Mouse (Mus musculus) kidney, postnatal 36 days (tissue): Measurements from ENCODE around the gene Sec14l4.
"Not testable (repeated sequence)": the region's sequence is repeated elsewhere in the genome, so short reads cannot be mapped to it uniquely, and the experiment has no call there.

Source experiments
- DNase-seq, 2 experiments: peaks; one replicate each; pipeline ENCODE4 v3.0.0; 2021 to 2022; ENCODE audit warnings: mixed read lengths in 2 of 2

Sec14l4 gene

GRCm38 (mm10) chr11:4031126-4031941, at the start of gene Sec14l4:
TSS of gene Sec14l4 (plus strand) at chr11:4031462.
- DNase-seq: no peak

- DNase-seq: no peak
Measured at GRCm38 (mm10) chr11:3981536-3981935, 49.7 kb upstream of the Sec14l4 start.

GRCm38 (mm10) chr11:3982275-3983209, 48.7 kb upstream of the Sec14l4 start:
- peak; percentile 59 to 66 for DNase-seq

GRCm38 (mm10) chr11:3983291-3983862, 47.9 kb upstream of the Sec14l4 start, which contains the start of gene Gal3st1:
TSS of gene Gal3st1 (plus strand) at chr11:3983636.
- DNase-seq: peak; percentile 73 to 80

GRCm38 (mm10) chr11:3983863-3984745, 47.2 kb upstream of the Sec14l4 start:
- DNase-seq: peak; percentile 76 to 86

- DNase-seq: peak; percentile 51 to 69
Measured at GRCm38 (mm10) chr11:3989748-3990147, 41.5 kb upstream of the Sec14l4 start.

GRCm38 (mm10) chr11:3993132-3993531, 38.1 kb upstream of the Sec14l4 start:
- DNase-seq: peak in 1 of 2 experiments; percentile 28

- peak; percentile 31 to 36 for DNase-seq
Measured at GRCm38 (mm10) chr11:3993914-3994313, 37.3 kb upstream of the Sec14l4 start.

- DNase-seq: no peak
Measured at GRCm38 (mm10) chr11:3995511-3995910, 35.8 kb upstream of the Sec14l4 start.

GRCm38 (mm10) chr11:3996840-3997239, 34.4 kb upstream of the Sec14l4 start:
- DNase-seq: no peak

GRCm38 (mm10) chr11:3997978-3998720, 33.1 kb upstream of the Sec14l4 start:
- no peak for DNase-seq

GRCm38 (mm10) chr11:3999547-3999946, 31.7 kb upstream of the Sec14l4 start:
- DNase-seq: peak in 1 of 2 experiments; percentile 24

- DNase-seq: peak; percentile 66 to 87
Measured at GRCm38 (mm10) chr11:4001603-4002002, 29.7 kb upstream of the Sec14l4 start.

- no peak for DNase-seq
Measured at GRCm38 (mm10) chr11:4005220-4005805, 25.9 kb upstream of the Sec14l4 start.

- DNase-seq: no peak
Measured at GRCm38 (mm10) chr11:4006462-4006861, 24.8 kb upstream of the Sec14l4 start.

- DNase-seq: no peak
Measured at GRCm38 (mm10) chr11:4012616-4013015, 18.6 kb upstream of the Sec14l4 start.

GRCm38 (mm10) chr11:4015796-4016195, 15.5 kb upstream of the Sec14l4 start:
- not testable (repeated sequence) for DNase-seq

- DNase-seq: not testable (repeated sequence)
Measured at GRCm38 (mm10) chr11:4022111-4022510, 9.2 kb upstream of the Sec14l4 start.

GRCm38 (mm10) chr11:4023321-4023720, 7.9 kb upstream of the Sec14l4 start:
- DNase-seq: no peak

- DNase-seq: no peak
Measured at GRCm38 (mm10) chr11:4027066-4027465, 4.2 kb upstream of the Sec14l4 start.
